Mouse (Mus musculus) bone marrow, adult 2 months (tissue): ENCODE measurements around the gene Gm12248. TPM values are rescaled to one million over a fixed set of nuclear protein-coding genes. Genes with fewer than 3 reads are reported as not detected.

ENCODE experiments used
- H3K27ac ChIP-seq: fragments of 200-500 bp; 2 replicates; pipeline ENCODE4 v1.5.1; 2012; ENCODE audit warnings: low read depth, mild to moderate bottlenecking, control low read depth, inconsistent platforms, low read length; ENCODE audit not compliant: control insufficient read depth, poor library complexity, insufficient read depth
- H3K4me1 ChIP-seq: fragments of 200-500 bp; 2 replicates; pipeline ENCODE4 v1.6.1; 2011; ENCODE audit warnings: low read length; ENCODE audit not compliant: control insufficient read depth, insufficient read depth
- H3K4me3 ChIP-seq: fragments of 200-500 bp; replicated peaks from 2 replicates; pipeline ENCODE3; 2011; ENCODE audit warnings: mild to moderate bottlenecking, low read depth, low read length, control low read depth; ENCODE audit not compliant: control insufficient read depth
- CTCF ChIP-seq: fragments of 200-500 bp; IDR thresholded peaks from 2 replicates; pipeline ENCODE4 v1.5.1; 2011; ENCODE audit warnings: low read length, control low read depth; ENCODE audit not compliant: control insufficient read depth, insufficient read depth
- POLR2A ChIP-seq: fragments of 200-500 bp; IDR thresholded peaks from 2 replicates; pipeline ENCODE4 v1.6.1; 2011; ENCODE audit warnings: low read depth, mild to moderate bottlenecking, control low read depth, low read length, borderline replicate concordance; ENCODE audit not compliant: control insufficient read depth
- WGBS: fragments of 180-500 bp; shearing (Covaris S2); methylation state at CpG from one replicate; pipeline ENCODE4 v1.1.7; 2018; 5-methylcytosine and 5-hydroxymethylcytosine counted together
- polyA plus RNA-seq: library from polyadenylated mRNA; stranded (reverse); fragments of >200 nt; gene quantifications from 2 replicates; pipeline ENCODE4 v1.2.4, GENCODE M21; 2011; ENCODE audit warnings: low replicate concordance; ENCODE audit not compliant: missing spikeins, insufficient read depth, insufficient read length

The Gm12248 gene
- polyA plus RNA-seq, 1 experiment: not detected

DNA sequence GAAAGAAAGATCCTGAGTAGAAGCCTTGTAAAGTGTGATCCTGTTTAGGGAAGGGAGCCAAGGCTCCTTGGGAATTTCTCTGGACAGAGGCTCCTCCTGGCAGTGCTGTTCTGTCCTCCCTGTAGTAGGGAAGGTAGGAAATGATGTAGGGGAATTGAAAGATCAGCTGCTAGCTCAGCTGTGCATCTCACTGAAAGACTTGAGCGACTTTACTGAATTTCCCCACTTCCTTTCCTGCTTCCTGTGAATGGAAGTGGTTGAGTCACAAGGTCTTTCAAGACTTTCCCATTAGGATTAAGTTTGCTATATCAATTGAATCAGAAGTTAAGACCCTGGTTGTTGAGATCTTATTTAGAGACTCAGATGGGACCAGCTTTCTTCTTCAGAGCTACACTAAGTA, 71.8 kb downstream of the Gm12248 start:
- Histone ChIP-seq H3K4me1 (peaks cover 5% of the 10 kb centered on the region), H3K27ac (no peak overlapping the region), H3K4me3 (no peak overlapping the region)
- WGBS: 3% methylated on average over 1 of the region's 1 CpGs
- TF ChIP-seq POLR2A (no peak), CTCF (no peak)

DNA sequence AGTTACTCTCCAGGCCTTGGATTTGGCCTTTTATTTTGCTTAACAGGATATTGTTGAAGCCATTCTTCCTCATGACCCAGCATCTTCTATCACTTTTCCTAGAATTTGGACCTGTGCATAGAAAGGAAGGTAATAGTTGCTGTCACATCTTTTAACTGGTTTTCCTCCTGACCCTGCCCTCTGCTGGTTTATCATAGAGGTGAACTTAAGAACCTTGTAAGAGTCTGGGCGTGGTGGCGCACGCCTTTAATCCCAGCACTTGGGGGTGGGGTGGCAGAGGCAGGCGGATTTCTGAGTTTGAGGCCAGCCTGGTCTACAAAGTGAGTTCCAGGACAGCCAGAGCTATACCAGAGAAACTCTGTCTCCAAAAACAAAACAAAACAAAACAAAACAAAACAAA, 74.2 kb downstream of the Gm12248 start:
- 57% methylated on average over 4 of the region's 4 CpGs for WGBS
- TF ChIP-seq CTCF: no peak
- TF ChIP-seq POLR2A: no peak
- H3K4me1 ChIP-seq: peaks cover 4% of the 10 kb centered on the region
- no peak overlapping the region for H3K4me3 ChIP-seq
- no peak overlapping the region for H3K27ac ChIP-seq

DNA sequence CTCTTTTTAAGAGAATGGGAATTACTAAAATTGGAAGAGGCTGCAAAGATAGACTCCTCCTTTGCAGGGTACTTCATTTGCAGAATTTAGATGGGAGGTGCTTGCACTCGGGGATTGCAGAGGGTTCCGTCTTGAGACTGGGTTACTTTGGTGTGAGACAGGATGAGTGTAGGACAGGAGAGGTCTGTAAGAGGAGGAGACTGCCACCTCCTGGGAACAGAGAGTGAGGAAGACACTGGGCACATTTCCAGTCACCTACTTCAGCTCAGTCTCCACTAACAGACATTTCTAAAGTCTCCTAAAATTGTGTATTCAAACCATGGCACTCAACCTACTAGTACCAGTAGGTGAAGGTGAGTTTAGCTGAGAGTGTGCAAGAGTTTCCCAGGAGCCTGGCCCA, 74.6 kb downstream of the Gm12248 start:
- Histone ChIP-seq H3K27ac (no peak overlapping the region), H3K4me1 (peaks cover 4% of the 10 kb centered on the region), H3K4me3 (no peak overlapping the region)
- WGBS: 15% methylated on average over 2 of the region's 2 CpGs
- no peak for TF ChIP-seq CTCF
- no peak for TF ChIP-seq POLR2A

DNA sequence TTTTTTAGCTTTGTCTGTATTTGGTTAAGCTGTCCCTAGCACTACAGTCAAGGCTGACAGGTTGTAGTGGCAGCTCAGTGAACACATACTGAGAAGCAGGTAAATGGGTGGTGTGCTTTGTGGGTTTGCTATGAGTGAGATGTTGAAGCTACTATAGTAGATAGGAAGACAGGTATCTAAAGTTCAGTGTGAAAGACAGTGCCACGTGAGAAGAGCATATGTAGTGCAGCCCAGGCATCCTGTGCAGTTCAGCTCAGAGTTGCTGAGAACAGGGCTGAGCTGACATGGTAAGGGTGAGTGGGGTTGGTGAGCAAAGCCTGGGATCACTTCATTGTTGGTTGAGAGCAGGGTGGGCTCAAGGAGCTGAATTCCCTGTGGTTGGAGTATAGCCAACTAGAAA, 75.5 kb downstream of the Gm12248 start:
- Histone ChIP-seq H3K4me1 (peaks cover 4% of the 10 kb centered on the region), H3K27ac (no peak overlapping the region), H3K4me3 (no peak overlapping the region)
- WGBS: 62% methylated on average over 1 of the region's 1 CpGs
- TF ChIP-seq CTCF (no peak), POLR2A (no peak)

DNA sequence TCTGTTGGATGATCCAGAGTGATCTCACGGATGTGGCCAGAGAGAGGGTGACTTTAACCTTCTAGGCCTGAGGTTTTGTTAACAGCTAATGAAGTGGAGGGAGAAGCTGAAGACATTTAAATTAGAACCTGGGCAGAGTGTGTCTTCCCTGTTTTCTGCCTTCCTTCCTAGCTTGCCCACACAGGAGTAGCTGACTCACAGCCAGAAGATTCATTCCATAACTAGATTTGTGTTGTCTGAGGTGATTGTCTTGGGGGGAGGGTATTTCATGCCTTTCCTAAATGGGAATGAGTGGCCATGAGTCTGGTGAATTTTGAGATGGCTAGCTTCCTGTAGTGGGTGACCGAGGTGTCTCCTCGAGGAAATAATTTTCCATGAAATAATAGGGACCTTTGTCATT, 76.6 kb downstream of the Gm12248 start:
- TF ChIP-seq POLR2A (no peak), CTCF (no peak)
- 66% methylated on average over 3 of the region's 3 CpGs for WGBS
- Histone ChIP-seq H3K4me1 (peaks cover 2% of the 10 kb centered on the region; the same call in 1 of the 2 replicates), H3K4me3 (no peak overlapping the region), H3K27ac (no peak overlapping the region)

DNA sequence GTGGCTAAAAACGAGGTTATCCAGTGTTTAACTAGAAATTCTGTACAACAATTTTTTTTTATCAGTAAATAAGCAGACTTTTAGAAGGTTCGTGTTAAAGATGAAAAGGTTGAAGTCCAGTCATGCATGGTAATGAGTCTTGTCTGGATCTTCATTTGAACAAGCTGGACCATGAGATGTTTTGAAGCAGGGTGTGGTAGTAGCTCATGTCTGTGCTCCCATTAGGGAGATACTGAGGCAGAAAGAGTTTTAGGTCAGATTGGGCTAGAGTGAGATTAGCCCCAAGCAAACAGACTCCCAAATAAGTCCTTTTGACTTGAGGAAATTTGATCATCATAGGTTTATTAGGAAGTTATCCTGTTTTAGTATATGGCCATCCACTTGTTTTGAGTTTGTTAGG, 77.6 kb downstream of the Gm12248 start:
- TF ChIP-seq CTCF (no peak), POLR2A (no peak)
- WGBS: 53% methylated on average over 2 of the region's 2 CpGs
- no peak overlapping the region for H3K27ac ChIP-seq
- H3K4me3 ChIP-seq: no peak overlapping the region
- peaks cover 2% of the 10 kb centered on the region; the same call in 1 of the 2 replicates for H3K4me1 ChIP-seq

DNA sequence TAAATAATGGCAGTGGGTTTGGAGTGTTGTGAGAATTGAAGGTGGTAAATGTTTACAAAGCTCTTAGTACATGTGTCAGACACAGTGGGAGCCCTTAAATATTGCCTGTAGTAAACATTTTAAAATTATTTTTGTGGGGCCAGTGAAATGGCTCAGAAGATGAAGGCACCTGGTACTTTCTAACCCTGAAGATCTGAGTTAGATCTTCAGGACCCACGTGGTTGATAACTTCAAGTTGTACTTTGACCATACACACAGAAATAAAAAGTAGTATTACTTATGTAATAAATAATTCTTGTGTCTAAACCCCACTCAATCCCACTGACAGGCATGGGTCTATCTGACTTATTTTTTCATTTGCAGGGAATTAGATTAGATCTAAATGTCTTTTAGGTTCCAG, 78.3 kb downstream of the Gm12248 start:
- Histone ChIP-seq H3K4me1 (peaks cover 2% of the 10 kb centered on the region; the same call in 1 of the 2 replicates), H3K27ac (no peak overlapping the region), H3K4me3 (no peak overlapping the region)
- TF ChIP-seq POLR2A: no peak
- no peak for TF ChIP-seq CTCF
- 47% methylated on average over 1 of the region's 1 CpGs for WGBS

Other genes starting within 250 kb of the Gm12248 start
- gene Larp1, start 84.1 kb downstream of the Gm12248 start, polyA plus RNA-seq: 17.0 and 28.2 TPM in 2 replicates
- 23.3 and 34.5 TPM in 2 replicates for gene Cnot8, start 11.0 kb upstream of the Gm12248 start, polyA plus RNA-seq
- 4.7 and 9.0 TPM in 2 replicates for gene Gemin5, start 75.4 kb upstream of the Gm12248 start, polyA plus RNA-seq
- gene Mrpl22, start 78.5 kb upstream of the Gm12248 start, polyA plus RNA-seq: 22.8 and 28.3 TPM in 2 replicates
- gene Igtp, start 106.4 kb upstream of the Gm12248 start, polyA plus RNA-seq: 28.7 and 39.5 TPM in 2 replicates
- 5.2 and 7.0 TPM in 2 replicates for gene Irgm2, start 106.5 kb upstream of the Gm12248 start, polyA plus RNA-seq
- 5.9 and 21.1 TPM in 2 replicates for gene 4930438A08Rik, start 181.7 kb upstream of the Gm12248 start, polyA plus RNA-seq
- gene Zfp692, start 213.9 kb upstream of the Gm12248 start, polyA plus RNA-seq: 17.8 and 53.9 TPM in 2 replicates
- gene Zfp672, start 237.2 kb upstream of the Gm12248 start, polyA plus RNA-seq: 20.1 and 39.4 TPM in 2 replicates
- gene Sh3bp5l, start 237.6 kb upstream of the Gm12248 start, polyA plus RNA-seq: 12.6 and 17.7 TPM in 2 replicates